Mouse (Mus musculus): ENCODE data around the gene Rtf2. TPM values are rescaled to one million over a fixed set of nuclear protein-coding genes. Genes with fewer than 3 reads are reported as not detected.

Gene Rtf2
- polyA plus RNA-seq, 1 experiment from 2014 or later: 49.9 TPM

DNA sequence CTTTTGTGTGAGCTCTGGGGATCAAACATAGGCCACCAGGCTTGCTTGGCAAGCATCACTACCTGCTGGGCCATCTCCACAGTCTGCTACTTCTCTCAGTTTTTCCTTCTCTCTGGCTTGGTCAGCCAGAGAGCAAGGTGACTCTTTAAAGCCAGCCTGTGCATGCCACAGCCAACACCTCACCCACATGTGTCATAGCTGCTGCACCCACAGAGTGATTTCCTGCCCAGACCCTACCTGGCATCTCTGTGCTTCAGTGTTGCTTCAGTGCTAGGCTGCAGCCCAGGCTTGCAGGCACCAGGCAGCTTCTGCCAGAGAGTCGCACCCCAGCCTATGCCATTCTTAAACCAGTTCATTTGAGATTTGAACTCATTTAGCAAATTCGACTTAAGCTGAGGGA, 32.9 kb upstream of the Rtf2 start:
- Histone ChIP-seq H3K4me1 (peaks cover 5% of the 10 kb centered on the region), H3K4me3 (no peak overlapping the region), H3K27me3 (replicated peaks) (peaks cover 17% of the 10 kb centered on the region; the same call in 1 of the 2 replicates), H3K36me3 (no peaks in the 10 kb centered on the region), H3K27ac (replicated peaks) (no peak overlapping the region), H3K9me3 (no peaks in the 10 kb centered on the region), H3K4me2 (no peak overlapping the region), H3K9ac (no peak overlapping the region)
- no peak for ATAC-seq (ENCODE audit: extremely low read depth, insufficient number of reproducible peaks, low FRiP score, low TSS enrichment)
- 72% methylated on average over 2 of the region's 2 CpGs for WGBS

GRCm38 (mm10) chr2:172410686-172411085, 29.7 kb upstream of the Rtf2 start:
- no peak overlapping the region for H3K27ac ChIP-seq (replicated peaks)
- no peak for ATAC-seq (ENCODE audit: extremely low read depth, insufficient number of reproducible peaks, low FRiP score, low TSS enrichment)

DNA sequence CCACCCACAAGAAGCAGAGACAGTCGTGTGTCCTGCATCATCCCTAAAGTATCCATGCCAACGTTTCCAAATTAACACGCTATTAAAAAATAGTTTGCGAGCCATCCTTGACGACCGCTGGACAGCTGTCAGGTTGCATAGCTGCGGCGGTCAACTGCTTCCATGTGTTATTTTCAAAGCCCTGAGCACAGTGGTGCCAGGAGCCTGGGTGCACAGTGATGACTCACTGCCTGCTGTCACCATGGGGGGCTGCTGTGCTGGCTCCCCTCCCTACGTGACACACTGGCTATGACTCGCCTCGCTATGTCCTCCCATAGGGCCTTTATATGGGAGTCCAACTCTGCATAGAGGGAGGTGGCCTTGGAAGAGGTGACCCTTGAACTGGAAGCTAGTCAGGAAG, 29.3 kb upstream of the Rtf2 start:
- H3K27me3 ChIP-seq (replicated peaks): peaks cover 1% of the 10 kb centered on the region; the same call in 1 of the 2 replicates
- no peak overlapping the region for H3K4me2 ChIP-seq
- no peak for ATAC-seq (ENCODE audit: extremely low read depth, insufficient number of reproducible peaks, low FRiP score, low TSS enrichment)
- H3K4me3 ChIP-seq: no peak overlapping the region
- no peaks in the 10 kb centered on the region for H3K9me3 ChIP-seq
- 71% methylated on average over 11 of the region's 11 CpGs for WGBS
- H3K36me3 ChIP-seq: no peaks in the 10 kb centered on the region
- H3K27ac ChIP-seq (replicated peaks): no peak overlapping the region
- H3K4me1 ChIP-seq: peaks cover 19% of the 10 kb centered on the region
- H3K9ac ChIP-seq: no peak overlapping the region

More at GRCm38 (mm10) chr2:172410686-172411085, 29.7 kb upstream of the Rtf2 start:
- H3K4me2 ChIP-seq: no peak overlapping the region
- 67% methylated on average over 2 of the region's 2 CpGs for WGBS
- peaks cover 19% of the 10 kb centered on the region for H3K4me1 ChIP-seq
- H3K9ac ChIP-seq: no peak overlapping the region
- H3K9me3 ChIP-seq: no peaks in the 10 kb centered on the region
- H3K27me3 ChIP-seq (replicated peaks): 0 out of 2 replicates have a peak, but pooled peaks cover 5% of the 10 kb centered on the region
- no peaks in the 10 kb centered on the region for H3K36me3 ChIP-seq
- H3K4me3 ChIP-seq: no peak overlapping the region

- WGBS: 5% methylated on average over 9 of the region's 9 CpGs
- Histone ChIP-seq H3K27me3 (replicated peaks) (no peaks in the 10 kb centered on the region; the same call in 1 of the 2 replicates), H3K27ac (replicated peaks) (no peak overlapping the region), H3K36me3 (no peaks in the 10 kb centered on the region), H3K4me1 (peaks cover 19% of the 10 kb centered on the region), H3K4me2 (peak overlapping the region; percentile 58), H3K9me3 (no peaks in the 10 kb centered on the region), H3K9ac (peak overlapping the region; percentile 41), H3K4me3 (peak overlapping the region; percentile 17)
- ATAC-seq (ENCODE audit: extremely low read depth, insufficient number of reproducible peaks, low FRiP score, low TSS enrichment): no peak
Observed at GRCm38 (mm10) chr2:172412454-172412853, 27.9 kb upstream of the Rtf2 start.

- Histone ChIP-seq H3K9me3 (no peaks in the 10 kb centered on the region), H3K4me1 (peaks cover 19% of the 10 kb centered on the region), H3K4me2 (no peak overlapping the region), H3K36me3 (no peaks in the 10 kb centered on the region), H3K4me3 (no peak overlapping the region), H3K27me3 (replicated peaks) (peaks cover 6% of the 10 kb centered on the region; the same call in 1 of the 2 replicates), H3K27ac (replicated peaks) (peak overlapping the region; percentile 61), H3K9ac (0 out of 2 replicates have a peak overlapping the region, but pooled peaks have one; percentile 47)
- no peak for ATAC-seq (ENCODE audit: extremely low read depth, insufficient number of reproducible peaks, low FRiP score, low TSS enrichment)
- 13% methylated on average over 4 of the region's 4 CpGs for WGBS
Observed at GRCm38 (mm10) chr2:172413273-172413672, 27.1 kb upstream of the Rtf2 start.

- Histone ChIP-seq H3K4me3 (no peak overlapping the region), H3K4me1 (peaks cover 19% of the 10 kb centered on the region), H3K36me3 (no peaks in the 10 kb centered on the region), H3K9me3 (no peaks in the 10 kb centered on the region), H3K9ac (no peak overlapping the region), H3K27ac (replicated peaks) (peak overlapping the region; percentile 61; the same call in 1 of the 2 replicates), H3K27me3 (replicated peaks) (peaks cover 9% of the 10 kb centered on the region; the same call in 1 of the 2 replicates), H3K4me2 (no peak overlapping the region)
- 46% methylated on average over 5 of the region's 5 CpGs for WGBS
- ATAC-seq (ENCODE audit: extremely low read depth, insufficient number of reproducible peaks, low FRiP score, low TSS enrichment): no peak
Observed at GRCm38 (mm10) chr2:172413894-172414293, 26.5 kb upstream of the Rtf2 start.

- H3K27me3 ChIP-seq (replicated peaks): peaks cover 9% of the 10 kb centered on the region; the same call in 1 of the 2 replicates
- H3K27ac ChIP-seq (replicated peaks): no peak overlapping the region
- no peak overlapping the region for H3K9ac ChIP-seq
- no peak for ATAC-seq (ENCODE audit: extremely low read depth, insufficient number of reproducible peaks, low FRiP score, low TSS enrichment)
- 45% methylated on average over 12 of the region's 12 CpGs for WGBS
- H3K4me1 ChIP-seq: peaks cover 17% of the 10 kb centered on the region
- no peak overlapping the region for H3K4me3 ChIP-seq
- H3K4me2 ChIP-seq: no peak overlapping the region
- H3K36me3 ChIP-seq: no peaks in the 10 kb centered on the region
- no peaks in the 10 kb centered on the region for H3K9me3 ChIP-seq
Observed at GRCm38 (mm10) chr2:172416218-172416617, 24.1 kb upstream of the Rtf2 start.

- 81% methylated on average over 5 of the region's 5 CpGs for WGBS
- H3K27ac ChIP-seq (replicated peaks): no peak overlapping the region
- ATAC-seq (ENCODE audit: extremely low read depth, insufficient number of reproducible peaks, low FRiP score, low TSS enrichment): no peak
- H3K36me3 ChIP-seq: no peaks in the 10 kb centered on the region
- no peaks in the 10 kb centered on the region for H3K9me3 ChIP-seq
- H3K27me3 ChIP-seq (replicated peaks): peaks cover 9% of the 10 kb centered on the region; the same call in 1 of the 2 replicates
- H3K4me2 ChIP-seq: no peak overlapping the region
- peaks cover 16% of the 10 kb centered on the region for H3K4me1 ChIP-seq
- no peak overlapping the region for H3K4me3 ChIP-seq
- no peak overlapping the region for H3K9ac ChIP-seq
Observed at GRCm38 (mm10) chr2:172416876-172417275, 23.5 kb upstream of the Rtf2 start.

- H3K27ac ChIP-seq (replicated peaks): no peak overlapping the region
- peaks cover 9% of the 10 kb centered on the region; the same call in 1 of the 2 replicates for H3K27me3 ChIP-seq (replicated peaks)
- H3K36me3 ChIP-seq: no peaks in the 10 kb centered on the region
- no peak for ATAC-seq (ENCODE audit: extremely low read depth, insufficient number of reproducible peaks, low FRiP score, low TSS enrichment)
- H3K4me1 ChIP-seq: peaks cover 8% of the 10 kb centered on the region
- no peak overlapping the region for H3K9ac ChIP-seq
- 83% methylated on average over 5 of the region's 5 CpGs for WGBS
- no peak overlapping the region for H3K4me2 ChIP-seq
- H3K4me3 ChIP-seq: no peak overlapping the region
- no peaks in the 10 kb centered on the region for H3K9me3 ChIP-seq
Observed at GRCm38 (mm10) chr2:172418208-172418607, 22.1 kb upstream of the Rtf2 start.

- Histone ChIP-seq H3K4me2 (no peak overlapping the region), H3K4me3 (no peak overlapping the region), H3K27ac (replicated peaks) (peak overlapping the region; percentile 70), H3K27me3 (replicated peaks) (peaks cover 29% of the 10 kb centered on the region), H3K9me3 (no peaks in the 10 kb centered on the region), H3K4me1 (peaks cover 17% of the 10 kb centered on the region), H3K9ac (no peak overlapping the region), H3K36me3 (no peaks in the 10 kb centered on the region)
- ATAC-seq (ENCODE audit: extremely low read depth, insufficient number of reproducible peaks, low FRiP score, low TSS enrichment): peak; percentile 76
- 9% methylated on average over 1 of the region's 1 CpGs for WGBS
Observed at GRCm38 (mm10) chr2:172430609-172431008, 9.7 kb upstream of the Rtf2 start.

- no peak overlapping the region for H3K27ac ChIP-seq (replicated peaks)
- H3K4me3 ChIP-seq: no peak overlapping the region
- H3K9ac ChIP-seq: no peak overlapping the region
- WGBS: 33% methylated on average over 5 of the region's 5 CpGs
- no peaks in the 10 kb centered on the region for H3K9me3 ChIP-seq
- H3K36me3 ChIP-seq: no peaks in the 10 kb centered on the region
- peaks cover 17% of the 10 kb centered on the region for H3K4me1 ChIP-seq
- peaks cover 20% of the 10 kb centered on the region for H3K27me3 ChIP-seq (replicated peaks)
- H3K4me2 ChIP-seq: no peak overlapping the region
- ATAC-seq (ENCODE audit: extremely low read depth, insufficient number of reproducible peaks, low FRiP score, low TSS enrichment): no peak
Observed at GRCm38 (mm10) chr2:172433746-172434145, 6.6 kb upstream of the Rtf2 start.

DNA sequence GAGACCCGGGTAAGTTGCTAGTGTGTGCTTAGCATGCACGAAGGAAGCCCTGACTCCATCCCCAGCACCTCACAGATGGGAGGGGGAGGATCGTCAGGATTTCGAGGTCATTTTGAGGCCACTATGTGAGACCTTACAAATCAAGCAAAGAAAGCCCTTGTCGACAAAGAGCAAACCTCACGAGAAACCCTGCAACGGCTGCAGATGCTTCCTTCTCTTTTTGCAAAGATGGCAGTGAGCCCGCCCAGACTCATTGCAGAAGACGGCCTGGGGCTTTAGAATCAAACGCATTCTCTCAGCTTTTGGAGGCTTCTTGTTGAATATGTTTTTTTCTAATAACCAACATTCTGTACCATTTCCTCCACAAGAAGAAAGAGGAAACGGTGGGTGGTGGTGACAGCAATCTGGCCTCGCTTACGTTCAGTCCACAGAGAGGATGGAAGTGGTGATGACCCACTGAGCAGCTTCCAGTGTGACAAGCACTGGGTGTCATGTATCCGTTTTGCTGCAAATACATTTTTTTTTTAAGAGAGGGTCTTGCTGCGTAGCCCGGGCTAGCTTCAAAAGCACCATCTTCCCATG, 2.9 kb upstream of the Rtf2 start:
- ATAC-seq (ENCODE audit: extremely low read depth, insufficient number of reproducible peaks, low FRiP score, low TSS enrichment): no peak
- Histone ChIP-seq H3K4me3 (no peak overlapping the region), H3K9me3 (no peaks in the 10 kb centered on the region), H3K27ac (replicated peaks) (no peak overlapping the region), H3K9ac (no peak overlapping the region), H3K27me3 (replicated peaks) (peaks cover 13% of the 10 kb centered on the region), H3K4me1 (peaks cover 16% of the 10 kb centered on the region), H3K4me2 (no peak overlapping the region), H3K36me3 (no peaks in the 10 kb centered on the region)
- WGBS: 61% methylated on average over 16 of the region's 16 CpGs
